Mouse (Mus musculus) cortical plate, adult 2 months (tissue): ENCODE measurements around the gene Psme3.

ENCODE experiments used
- CTCF ChIP-seq: fragments of 200-500 bp; IDR thresholded peaks from 2 replicates; pipeline ENCODE4 v1.5.1; 2011; ENCODE audit warnings: mild to moderate bottlenecking, control low read depth, low read length; ENCODE audit not compliant: insufficient read depth; ENCODE audit errors: extremely low read depth
- POLR2A ChIP-seq: fragments of 200-500 bp; IDR thresholded peaks from 2 replicates; pipeline ENCODE4 v1.6.1; 2011; ENCODE audit warnings: mild to moderate bottlenecking, low read length, control low read depth; ENCODE audit not compliant: insufficient read depth; ENCODE audit errors: extremely low read depth

- TF ChIP-seq CTCF (no peak), POLR2A (no peak)
Observed at GRCm38 (mm10) chr11:101327311-101327710, 11.3 kb downstream of the Psme3 start.
